In genomic region chr2:167839324-167839981, GRCm38 (mm10) we compare ENCODE assay signal across 10 mouse cellular contexts.
DNase-seq lines count a peak whose midpoint lies in the region; ATAC-seq and TF ChIP-seq lines count a peak whose summit lies in the region.
"Had no signal": no experiment of that assay in that cellular context is flagged by ENCODE, and none has a peak within 500 bp of the region (broad histone marks: within the 10 kb centered on the region; RNA-seq: fewer than 3 reads in every experiment).

No protein-coding gene starts in this region.

- ATAC-seq in limb, embryonic 14.5 days (ENCODE audit: low FRiP score, low read depth): 0 out of 2 replicates have a peak, but pooled peaks have one; percentile 20
- ATAC-seq in embryonic facial prominence, embryonic 11.5 days (replicated peaks; ENCODE audit: insufficient number of reproducible peaks, low FRiP score, low TSS enrichment, low read depth): no peak
- no peak for ATAC-seq in lung, embryonic 14.5 days (ENCODE audit: insufficient read depth)

- no peak overlapping the region for H3K4me2 ChIP-seq in limb, embryonic 14.5 days (replicated peaks; ENCODE audit: low read depth, low read length, severe bottlenecking)
- H3K4me2 ChIP-seq in embryonic facial prominence, embryonic 11.5 days (ENCODE audit: low read depth, low read length): no peak overlapping the region
- no peak overlapping the region for H3K4me2 ChIP-seq in lung, embryonic 14.5 days

- no peak overlapping the region for H3K9ac ChIP-seq in limb, embryonic 14.5 days (ENCODE audit: low read depth, low read length, severe bottlenecking)
- H3K9ac ChIP-seq in embryonic facial prominence, embryonic 11.5 days (replicated peaks; ENCODE audit: low read length): no peak overlapping the region
- H3K9ac ChIP-seq in lung, embryonic 14.5 days: no peak overlapping the region

- H3K27ac ChIP-seq in limb, embryonic 14.5 days (replicated peaks; ENCODE audit: low read depth, low read length): no peak overlapping the region
- H3K27ac ChIP-seq in limb, embryonic 10.5 days: no peak overlapping the region; the same call in 1 of the 2 replicates
- H3K27ac ChIP-seq in embryonic facial prominence, embryonic 11.5 days (replicated peaks; ENCODE audit: low read depth, low read length): no peak overlapping the region
- no peak overlapping the region for H3K27ac ChIP-seq in lung, embryonic 14.5 days (ENCODE audit: low read depth)

- H3K9me3 ChIP-seq in limb, embryonic 14.5 days (ENCODE audit: control insufficient read depth, low read length): no peaks in the 10 kb centered on the region
- H3K9me3 ChIP-seq in limb, embryonic 10.5 days (replicated peaks): no peaks in the 10 kb centered on the region
- no peaks in the 10 kb centered on the region for H3K9me3 ChIP-seq in embryonic facial prominence, embryonic 11.5 days (replicated peaks; ENCODE audit: control insufficient read depth, low read length)
- no peaks in the 10 kb centered on the region for H3K9me3 ChIP-seq in lung, embryonic 14.5 days (ENCODE audit: low read depth, low read length)

- TF ChIP-seq CTCF in lung, embryonic 14.5 days (IDR thresholded peaks at IDR 0.05; ENCODE audit: low read depth): no peak

- H3K27me3 ChIP-seq in limb, embryonic 14.5 days (ENCODE audit: control insufficient read depth, insufficient read depth, low read length): no peaks in the 10 kb centered on the region
- H3K27me3 ChIP-seq in limb, embryonic 10.5 days (ENCODE audit: low read depth, poor library complexity, severe bottlenecking): 0 out of 2 replicates have a peak, but pooled peaks cover 5% of the 10 kb centered on the region
- no peaks in the 10 kb centered on the region for H3K27me3 ChIP-seq in embryonic facial prominence, embryonic 11.5 days (ENCODE audit: control insufficient read depth, insufficient read depth, low read length)
- no peaks in the 10 kb centered on the region for H3K27me3 ChIP-seq in lung, embryonic 14.5 days (ENCODE audit: insufficient read depth, low read length)

- H3K4me3 ChIP-seq in limb, embryonic 14.5 days (replicated peaks; ENCODE audit: low read length): no peak overlapping the region
- H3K4me3 ChIP-seq in limb, embryonic 10.5 days: no peak overlapping the region
- no peak overlapping the region for H3K4me3 ChIP-seq in embryonic facial prominence, embryonic 11.5 days (ENCODE audit: low read depth, low read length)
- H3K4me3 ChIP-seq in lung, embryonic 14.5 days (ENCODE audit: low read depth, low read length): no peak overlapping the region
- H3K4me3 ChIP-seq: erythroblast, embryonic 14.5 days had no signal

- H3K36me3 ChIP-seq in limb, embryonic 14.5 days (ENCODE audit: control insufficient read depth, insufficient read depth, low read length): no peaks in the 10 kb centered on the region
- no peaks in the 10 kb centered on the region for H3K36me3 ChIP-seq in limb, embryonic 10.5 days
- H3K36me3 ChIP-seq in embryonic facial prominence, embryonic 11.5 days (replicated peaks; ENCODE audit: control insufficient read depth, insufficient read depth, low read depth, low read length): no peaks in the 10 kb centered on the region
- no peaks in the 10 kb centered on the region for H3K36me3 ChIP-seq in lung, embryonic 14.5 days (ENCODE audit: insufficient read depth)

- peak; percentile 34 for DNase-seq in limb, embryonic 14.5 days (ENCODE audit: low spot score)
- DNase-seq in limb, embryonic 10.5 days (ENCODE audit: low spot score): no peak
- DNase-seq in embryonic facial prominence, embryonic 11.5 days (ENCODE audit: low spot score): peak; percentile 40
- peak; percentile 69 for DNase-seq in lung, embryonic 14.5 days
- DNase-seq in naive thymus-derived CD4-positive, alpha-beta T cell, adult 2 months (ENCODE audit: low read depth): peak; percentile 48
- DNase-seq in layer of hippocampus, adult 11-12 months (ENCODE audit: low spot score): no peak
- no peak for DNase-seq in adrenal gland, adult 2 months
- no peak for DNase-seq in layer of hippocampus, postnatal 14 days (ENCODE audit: low spot score in 2 of 2)
- DNase-seq: cerebellum, postnatal 10 days had no signal

- peaks cover 7% of the 10 kb centered on the region; the same call in 1 of the 2 replicates for H3K4me1 ChIP-seq in limb, embryonic 14.5 days (ENCODE audit: control insufficient read depth, insufficient read depth, low read length)
- peaks cover 27% of the 10 kb centered on the region for H3K4me1 ChIP-seq in limb, embryonic 10.5 days
- no peaks in the 10 kb centered on the region for H3K4me1 ChIP-seq in embryonic facial prominence, embryonic 11.5 days (ENCODE audit: control insufficient read depth, insufficient read depth, low read length)
- peaks cover 22% of the 10 kb centered on the region for H3K4me1 ChIP-seq in lung, embryonic 14.5 days (ENCODE audit: insufficient read depth)

- TF ChIP-seq POLR2A in limb, embryonic 14.5 days (IDR thresholded peaks at IDR 0.05; ENCODE audit: borderline replicate concordance, extremely low read depth, insufficient read depth, insufficient read length): no peak

- WGBS in limb, embryonic 14.5 days: 60% methylated on average over 13 of the region's 13 CpGs
- WGBS in limb, embryonic 10.5 days: 71% methylated on average over 13 of the region's 13 CpGs
- WGBS in embryonic facial prominence, embryonic 11.5 days: 69% methylated on average over 13 of the region's 13 CpGs
- 44% methylated on average over 13 of the region's 13 CpGs for WGBS in lung, embryonic 14.5 days

Comparison
In these comparisons a context has a peak if more than half of its experiments do, and no peak if none do; other contexts are left out.
1. DNase-seq: peak in limb, embryonic 14.5 days (single experiment), embryonic facial prominence, embryonic 11.5 days (single experiment), lung, embryonic 14.5 days (single experiment) and naive thymus-derived CD4-positive, alpha-beta T cell, adult 2 months (single experiment); none in limb, embryonic 10.5 days (single experiment), layer of hippocampus, adult 11-12 months (single experiment), adrenal gland, adult 2 months (single experiment) and layer of hippocampus, postnatal 14 days (0 of 2).